Mouse (Mus musculus): Measurements from ENCODE around the gene Acly. TPM values are rescaled to one million over a fixed set of nuclear protein-coding genes. Genes with fewer than 3 reads are reported as not detected.

Acly gene
- polyA plus RNA-seq, 1 experiment, result 24.7 TPM

- Histone ChIP-seq H3K27me3 (ENCODE audit: control insufficient read depth, insufficient read depth, low read length) (no peaks in the 10 kb centered on the region), H3K4me3 (ENCODE audit: control insufficient read depth, low read depth, low read length) (no peak overlapping the region), H3K36me3 (ENCODE audit: control insufficient read depth, insufficient read depth, low read length) (no peaks in the 10 kb centered on the region), H3K4me1 (ENCODE audit: control insufficient read depth, insufficient read depth, low read length) (peaks cover 23% of the 10 kb centered on the region), H3K27ac (ENCODE audit: control insufficient read depth, insufficient read depth, low read depth, low read length) (peak overlapping the region; percentile 88)
- TF ChIP-seq POLR2A (IDR thresholded peaks at IDR 0.05; ENCODE audit: control insufficient read depth, low read depth, low read length) (no peak), CTCF (IDR thresholded peaks at IDR 0.05; ENCODE audit: control insufficient read depth, insufficient read depth, insufficient replicate concordance, low read depth, low read length) (no peak)
Observed at GRCm38 (mm10) chr11:100426820-100427219, 101.0 kb downstream of the Acly start.

Other genes starting within 250 kb of the Acly start
- 260 and 396 TPM in 2 replicates for gene Eif1, start 208.1 kb downstream of the Acly start, polyA plus RNA-seq (2012; rRNA removed)
- 0.43 TPM in 1 of 2 replicates, not detected in the other for gene Gast, start 193.6 kb downstream of the Acly start, polyA plus RNA-seq (2012; rRNA removed)
- gene Hap1, start 171.9 kb downstream of the Acly start, polyA plus RNA-seq (2012; rRNA removed), result 35.2 and 41.9 TPM in 2 replicates
- 103 TPM in 2 replicates for gene Jup, start 130.2 kb downstream of the Acly start, polyA plus RNA-seq (2012; rRNA removed)
- 8.5 and 9.0 TPM in 2 replicates for gene P3h4, start 113.2 kb downstream of the Acly start, polyA plus RNA-seq (2012; rRNA removed)
- gene Fkbp10, start 112.3 kb downstream of the Acly start, polyA plus RNA-seq (2012; rRNA removed), result 6.6 and 7.7 TPM in 2 replicates
- gene Nt5c3b, start 86.2 kb downstream of the Acly start, polyA plus RNA-seq (2012; rRNA removed), result 145 and 152 TPM in 2 replicates
- gene Klhl10, start 86.1 kb downstream of the Acly start, polyA plus RNA-seq (2012; rRNA removed), result 422 and 444 TPM in 2 replicates
- gene Klhl11, start 55.3 kb downstream of the Acly start, polyA plus RNA-seq (2012; rRNA removed), result 10.2 and 11.2 TPM in 2 replicates
- 70.4 and 74.1 TPM in 2 replicates for gene Ttc25, start 17.6 kb upstream of the Acly start, polyA plus RNA-seq (2012; rRNA removed)
- 3.3 and 3.7 TPM in 2 replicates for gene Cnp, start 46.9 kb upstream of the Acly start, polyA plus RNA-seq (2012; rRNA removed)
- 245 and 266 TPM in 2 replicates for gene Nkiras2, start 91.2 kb upstream of the Acly start, polyA plus RNA-seq (2012; rRNA removed)
- 104 and 150 TPM in 2 replicates for gene Dnajc7, start 92.2 kb upstream of the Acly start, polyA plus RNA-seq (2012; rRNA removed)
- 2.6 and 3.8 TPM in 2 replicates for gene Zfp385c, start 164.5 kb upstream of the Acly start, polyA plus RNA-seq (2012; rRNA removed)
- gene Dhx58, start 176.3 kb upstream of the Acly start, polyA plus RNA-seq (2012; rRNA removed), result 31.5 and 32.0 TPM in 2 replicates
- 24.0 and 26.3 TPM in 2 replicates for gene Kat2a, start 184.5 kb upstream of the Acly start, polyA plus RNA-seq (2012; rRNA removed)
- 1,348 and 1,420 TPM in 2 replicates for gene Hspb9, start 185.8 kb upstream of the Acly start, polyA plus RNA-seq (2012; rRNA removed)
- gene Rab5c, start 210.2 kb upstream of the Acly start, polyA plus RNA-seq (2012; rRNA removed), result 90.2 and 90.7 TPM in 2 replicates
- 0.40 and 0.51 TPM in 2 replicates for gene Kcnh4, start 231.9 kb upstream of the Acly start, polyA plus RNA-seq (2012; rRNA removed)
- 0.36 TPM in 1 of 2 replicates, not detected in the other for gene Hcrt, start 234.9 kb upstream of the Acly start, polyA plus RNA-seq (2012; rRNA removed)
- 1.3 and 1.6 TPM in 2 replicates for gene Ghdc, start 243.0 kb upstream of the Acly start, polyA plus RNA-seq (2012; rRNA removed)

All from testis, adult 2 months (tissue).